Mouse (Mus musculus) neural tube, embryonic 14.5 days (tissue): ENCODE results near the gene Gnl3l. TPM values are rescaled to one million over a fixed set of nuclear protein-coding genes. Genes with fewer than 3 reads are reported as not detected.

Source experiments
- ATAC-seq: fragments of 200-750 bp; cut with Nextera tagmentation; 2 replicates; pipeline ENCODE4 v1.8.0; 2017; ENCODE audit warnings: low read depth, mild to moderate bottlenecking, moderate TSS enrichment, moderate library complexity
- H3K27ac ChIP-seq: fragments of 300-500 bp; sonication (generic); 2 replicates; pipeline ENCODE4 v1.5.1; 2014; ENCODE audit warnings: low read depth, mild to moderate bottlenecking, control low read depth, low read length, moderate library complexity, mixed read lengths
- H3K27me3 ChIP-seq: fragments of 300-500 bp; sonication (generic); 2 replicates; pipeline ENCODE4 v1.6.1; 2014; ENCODE audit warnings: low read length; ENCODE audit not compliant: control insufficient read depth, insufficient read depth
- H3K36me3 ChIP-seq: fragments of 300-500 bp; sonication (generic); 2 replicates; pipeline ENCODE4 v1.6.1; 2014; ENCODE audit warnings: low read length, mixed read lengths; ENCODE audit not compliant: control insufficient read depth, insufficient read depth
- H3K4me1 ChIP-seq: fragments of 300-500 bp; sonication (generic); 2 replicates; pipeline ENCODE4 v1.6.1; 2014; ENCODE audit warnings: low read length; ENCODE audit not compliant: control insufficient read depth, insufficient read depth
- H3K4me2 ChIP-seq: fragments of 300-500 bp; sonication (generic); 2 replicates; pipeline ENCODE4 v1.6.1; 2014; ENCODE audit warnings: mild to moderate bottlenecking, low read depth, low read length, control low read depth
- H3K4me3 ChIP-seq: fragments of 300-500 bp; sonication (generic); 2 replicates; pipeline ENCODE4 v1.5.1; 2014; ENCODE audit warnings: low read depth, low read length, control low read depth, mixed read lengths
- H3K9ac ChIP-seq: fragments of 300-500 bp; sonication (generic); replicated peaks from 2 replicates; pipeline ENCODE4 v1.6.1; 2014; ENCODE audit warnings: low read depth, mild to moderate bottlenecking, control low read depth, low read length, mixed read lengths
- H3K9me3 ChIP-seq: fragments of 300-500 bp; sonication (generic); 2 replicates; pipeline ENCODE4 v1.6.1; 2016; ENCODE audit warnings: low read length; ENCODE audit not compliant: control insufficient read depth
- WGBS: fragments of 180-500 bp; shearing (Covaris S2); extraction: QIAGEN DNeasy Blood & Tissue Kit; methylation state at CpG from one replicate; pipeline ENCODE4 v1.1.7; 2014; 5-methylcytosine and 5-hydroxymethylcytosine counted together
- polyA plus RNA-seq: library from polyadenylated mRNA; unstranded; fragments of >200 nt; fragmentation: Nextera tagmentation; extraction: Ambion mirVana; gene quantifications from 2 replicates; pipeline ENCODE4 v1.2.1, GENCODE M21; 2014

The Gnl3l gene
- polyA plus RNA-seq, result 84.9 and 86.7 TPM in 2 replicates

DNA sequence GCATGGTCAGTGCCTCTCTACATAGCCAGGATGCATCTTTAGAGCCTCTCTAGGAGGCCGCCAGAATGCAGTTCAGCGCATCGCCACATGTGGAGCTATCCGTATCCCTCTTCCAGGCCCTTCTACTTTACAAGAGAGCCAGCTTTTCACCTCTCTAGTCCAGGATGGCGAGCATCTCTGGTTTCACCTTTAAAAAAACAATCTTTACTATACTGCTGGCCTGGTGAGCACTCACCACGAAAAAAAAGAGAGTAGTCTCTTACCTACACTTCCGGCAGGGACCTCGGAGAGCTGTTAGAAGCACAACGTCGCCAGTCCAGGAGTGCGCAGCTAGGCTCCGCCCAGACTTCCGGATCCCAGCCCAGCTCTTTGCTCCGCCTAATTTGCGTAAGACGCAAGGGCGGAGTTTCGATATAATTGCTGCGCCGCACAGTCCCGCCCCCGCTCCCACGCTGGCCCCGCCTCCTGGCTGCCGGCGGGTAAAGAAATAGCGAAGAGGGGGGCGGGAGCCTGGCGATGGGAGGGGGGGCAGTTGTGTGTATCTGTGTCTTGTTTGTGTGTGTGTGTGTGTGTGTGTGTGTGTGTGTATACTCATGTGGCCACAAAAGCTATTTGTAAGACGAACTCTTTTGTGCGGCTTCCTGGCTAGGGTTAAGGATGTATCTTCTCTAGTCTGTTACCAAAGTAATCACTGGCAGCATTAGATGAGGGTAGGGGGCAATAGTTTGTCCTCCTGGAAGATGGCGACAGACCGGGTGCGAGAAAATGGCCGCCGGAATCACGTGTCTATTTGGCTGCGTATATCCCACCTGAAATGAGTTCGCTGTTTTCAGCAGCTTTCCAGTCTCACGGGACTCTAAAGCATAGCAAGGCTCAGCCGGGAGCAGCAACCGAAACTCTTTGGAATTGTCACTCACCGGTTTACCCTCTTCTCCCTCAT is at the start of gene Gnl3l:
Gene Gnl3l, minus strand, starts transcription at position 385 of the 940 bp plus-strand sequence.
- H3K9me3 ChIP-seq, result no peaks in the 10 kb centered on the region
- WGBS, result 20% methylated on average over 43 of the region's 43 CpGs
- ATAC-seq, result peak; percentile 97

DNA sequence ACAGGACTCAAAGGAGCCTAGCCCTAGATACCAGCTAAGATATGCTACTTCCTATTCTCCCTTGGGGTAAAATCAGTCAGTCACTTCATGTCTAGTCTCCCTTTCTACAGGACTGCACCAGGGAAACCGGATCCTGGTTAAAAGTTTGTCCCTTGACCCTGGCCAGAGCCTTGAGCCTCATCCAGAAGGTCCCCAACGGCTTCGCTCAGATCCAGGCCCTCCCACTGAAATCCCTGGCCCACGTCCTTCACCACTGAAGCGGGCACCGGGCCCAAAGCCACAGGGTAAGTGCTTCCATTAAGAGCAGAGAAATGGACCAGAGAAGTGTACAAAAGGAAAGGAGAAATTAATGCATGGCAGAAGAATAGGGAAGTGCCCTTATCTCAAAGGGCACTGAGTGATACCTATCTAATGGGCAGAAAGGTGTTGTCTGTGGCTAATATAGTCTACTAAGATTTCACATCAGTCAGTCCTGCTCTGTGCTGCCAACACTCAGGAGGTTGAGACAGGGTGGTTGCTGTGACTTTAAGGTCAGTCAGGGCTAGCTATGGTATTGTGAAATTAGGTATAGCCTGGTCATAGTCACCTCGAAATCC is 49.0 kb upstream of the Gnl3l start:
- Histone ChIP-seq H3K36me3 (peaks cover 6% of the 10 kb centered on the region; the same call in 1 of the 2 replicates), H3K4me2 (no peak overlapping the region), H3K27ac (no peak overlapping the region), H3K9ac (no peak overlapping the region), H3K4me1 (no peaks in the 10 kb centered on the region), H3K27me3 (no peaks in the 10 kb centered on the region), H3K9me3 (no peaks in the 10 kb centered on the region), H3K4me3 (no peak overlapping the region)
- 92% methylated on average over 7 of the region's 7 CpGs for WGBS
- ATAC-seq, result no peak

More for the DNA sequence above, at the start of gene Gnl3l:
- peak within 1 kb of the TSS; percentile 80 for H3K27ac ChIP-seq
- H3K4me3 ChIP-seq, result peak within 1 kb of the TSS; percentile 42
- no peaks in the 10 kb centered on the region for H3K4me1 ChIP-seq
- peak within 1 kb of the TSS; percentile 50 for H3K4me2 ChIP-seq
- no peaks in the 10 kb centered on the region for H3K27me3 ChIP-seq
- H3K9ac ChIP-seq, result peak within 1 kb of the TSS; percentile 47
- H3K36me3 ChIP-seq, result no peaks in the 10 kb centered on the region

DNA sequence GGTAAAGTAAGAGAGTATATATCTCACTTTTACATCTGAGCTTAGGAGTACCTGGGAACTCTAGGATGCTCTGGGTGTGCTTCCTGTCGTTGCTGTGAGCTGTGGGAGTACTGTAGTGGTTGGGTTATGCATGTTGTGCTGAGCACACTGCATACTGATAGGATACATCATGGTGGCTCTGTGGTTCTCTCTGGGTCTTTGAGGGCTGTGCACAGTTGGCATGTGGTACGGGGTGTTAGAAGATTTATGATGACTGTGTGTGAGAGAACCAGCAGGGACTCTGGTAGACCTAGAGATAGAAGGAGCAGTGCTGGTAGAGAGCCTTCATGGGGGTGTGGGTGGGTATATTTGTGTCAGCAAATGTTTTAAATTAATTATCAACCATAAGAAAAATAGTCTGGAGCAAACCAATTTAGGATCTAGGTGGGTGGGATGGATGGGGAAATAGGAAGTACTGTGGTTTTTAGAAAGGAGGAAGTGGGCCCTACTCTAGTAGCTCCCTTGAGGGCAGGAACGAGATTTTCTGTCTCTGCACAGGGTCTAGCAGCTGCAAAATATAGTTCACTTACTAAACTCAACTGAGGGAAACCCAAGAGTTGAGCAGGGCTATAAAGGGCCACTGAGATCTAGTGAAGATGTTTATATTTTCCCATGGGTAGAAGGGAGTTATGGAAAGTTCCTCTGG is 44.6 kb upstream of the Gnl3l start:
- Histone ChIP-seq H3K36me3 (no peaks in the 10 kb centered on the region), H3K9me3 (no peaks in the 10 kb centered on the region), H3K4me2 (no peak overlapping the region), H3K27ac (no peak overlapping the region), H3K27me3 (no peaks in the 10 kb centered on the region), H3K4me3 (no peak overlapping the region), H3K4me1 (no peaks in the 10 kb centered on the region), H3K9ac (no peak overlapping the region)
- 63% methylated on average over 3 of the region's 3 CpGs for WGBS
- ATAC-seq, result no peak

DNA sequence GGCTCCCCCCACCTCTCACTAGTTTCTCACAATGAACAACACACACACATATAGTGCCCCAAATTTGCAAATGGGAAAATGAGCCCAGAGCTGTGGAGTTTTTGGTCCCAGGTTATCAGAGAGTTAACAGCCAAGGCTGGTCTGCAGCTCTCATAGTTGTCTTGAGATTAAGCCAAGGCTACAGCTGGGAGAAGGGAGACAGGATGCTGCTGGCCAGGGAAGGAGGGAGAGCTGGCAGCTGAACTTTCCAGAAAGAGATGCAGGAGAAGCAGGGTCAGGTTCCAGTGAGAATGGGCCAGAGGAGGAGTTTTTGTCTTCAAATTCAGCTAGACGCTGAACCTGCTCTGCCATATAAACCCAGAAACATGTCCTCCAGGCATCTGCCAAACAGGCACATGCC is 42.2 kb upstream of the Gnl3l start:
- H3K4me3 ChIP-seq, result no peak overlapping the region
- H3K4me2 ChIP-seq, result no peak overlapping the region
- no peaks in the 10 kb centered on the region for H3K9me3 ChIP-seq
- no peak for ATAC-seq
- no peak overlapping the region for H3K27ac ChIP-seq
- no peaks in the 10 kb centered on the region for H3K4me1 ChIP-seq
- no peaks in the 10 kb centered on the region for H3K27me3 ChIP-seq
- H3K9ac ChIP-seq, result no peak overlapping the region
- WGBS, result 79% methylated on average over 1 of the region's 1 CpGs
- no peaks in the 10 kb centered on the region for H3K36me3 ChIP-seq

DNA sequence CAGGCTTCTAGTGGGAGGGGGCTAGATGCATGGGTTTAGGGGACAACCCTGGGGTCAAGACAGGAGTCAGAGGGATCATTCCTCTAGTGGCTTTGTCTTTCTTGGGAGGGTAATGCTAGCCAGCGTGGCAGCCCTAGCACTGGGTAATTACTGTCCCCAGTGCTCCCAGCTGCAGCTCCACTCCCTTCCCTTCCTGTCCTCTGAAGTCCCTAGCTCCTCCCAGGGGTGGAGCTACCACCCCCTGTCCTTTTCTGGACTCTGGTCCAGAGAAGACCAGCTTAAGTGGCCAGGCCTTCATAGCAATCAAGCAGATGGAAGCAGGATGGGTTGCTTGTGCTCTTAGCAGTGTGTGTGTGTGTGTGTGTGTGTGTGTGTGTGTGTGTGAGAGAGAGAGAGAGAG is 38.4 kb upstream of the Gnl3l start:
- 13% methylated on average over 1 of the region's 1 CpGs for WGBS
- H3K9me3 ChIP-seq, result no peaks in the 10 kb centered on the region
- no peaks in the 10 kb centered on the region; the same call in 1 of the 2 replicates for H3K4me1 ChIP-seq
- H3K27ac ChIP-seq, result no peak overlapping the region
- ATAC-seq, result no peak
- no peaks in the 10 kb centered on the region for H3K36me3 ChIP-seq
- H3K9ac ChIP-seq, result no peak overlapping the region
- no peaks in the 10 kb centered on the region for H3K27me3 ChIP-seq
- no peak overlapping the region for H3K4me2 ChIP-seq
- H3K4me3 ChIP-seq, result no peak overlapping the region

DNA sequence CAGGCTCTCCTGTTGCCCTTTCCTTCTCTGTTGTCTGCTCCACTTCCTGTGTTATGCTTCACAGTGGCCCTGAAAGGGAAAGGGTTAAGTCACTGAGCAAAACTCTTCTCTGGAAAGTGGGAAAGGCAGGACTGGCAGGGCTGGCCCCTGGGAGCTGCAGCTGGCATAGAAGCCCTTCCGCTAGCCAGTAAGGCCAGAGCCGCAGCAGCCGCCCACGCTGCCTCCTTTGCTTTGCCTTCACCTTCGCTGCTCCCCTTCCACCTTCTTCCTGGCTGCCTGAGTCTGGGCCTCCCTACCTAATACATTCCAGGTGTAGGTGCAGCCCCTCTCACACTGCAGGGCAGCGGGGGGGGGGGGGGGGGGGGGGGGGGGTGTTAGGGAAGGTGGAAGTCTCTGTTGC is 37.4 kb upstream of the Gnl3l start:
- WGBS, result 56% methylated on average over 5 of the region's 6 CpGs
- H3K4me2 ChIP-seq, result no peak overlapping the region
- H3K4me3 ChIP-seq, result no peak overlapping the region
- no peaks in the 10 kb centered on the region for H3K36me3 ChIP-seq
- H3K27ac ChIP-seq, result no peak overlapping the region
- H3K27me3 ChIP-seq, result no peaks in the 10 kb centered on the region
- no peak overlapping the region for H3K9ac ChIP-seq
- no peaks in the 10 kb centered on the region; the same call in 1 of the 2 replicates for H3K4me1 ChIP-seq
- no peaks in the 10 kb centered on the region for H3K9me3 ChIP-seq
- ATAC-seq, result no peak

DNA sequence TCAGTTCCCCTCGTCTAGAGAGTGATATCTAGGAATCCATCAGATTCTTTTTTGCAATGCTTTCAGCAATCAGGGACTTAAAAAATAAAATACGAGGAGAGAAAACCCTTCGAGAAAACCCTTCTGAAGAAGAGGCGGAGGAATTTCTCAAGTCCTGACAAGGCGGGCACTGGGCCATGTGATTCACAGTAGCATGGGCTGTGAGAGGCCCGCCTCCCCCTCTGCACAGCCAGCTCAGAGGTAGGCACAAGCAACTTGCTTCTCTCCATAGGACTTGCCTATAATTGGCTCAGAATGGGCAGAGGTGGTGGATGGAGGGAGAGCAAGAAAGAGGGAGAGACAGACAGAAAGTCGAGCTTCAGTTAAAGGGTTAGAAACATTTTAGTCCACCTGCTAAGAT is 33.2 kb upstream of the Gnl3l start:
- H3K4me2 ChIP-seq, result no peak overlapping the region
- H3K27me3 ChIP-seq, result no peaks in the 10 kb centered on the region; the same call in 1 of the 2 replicates

DNA sequence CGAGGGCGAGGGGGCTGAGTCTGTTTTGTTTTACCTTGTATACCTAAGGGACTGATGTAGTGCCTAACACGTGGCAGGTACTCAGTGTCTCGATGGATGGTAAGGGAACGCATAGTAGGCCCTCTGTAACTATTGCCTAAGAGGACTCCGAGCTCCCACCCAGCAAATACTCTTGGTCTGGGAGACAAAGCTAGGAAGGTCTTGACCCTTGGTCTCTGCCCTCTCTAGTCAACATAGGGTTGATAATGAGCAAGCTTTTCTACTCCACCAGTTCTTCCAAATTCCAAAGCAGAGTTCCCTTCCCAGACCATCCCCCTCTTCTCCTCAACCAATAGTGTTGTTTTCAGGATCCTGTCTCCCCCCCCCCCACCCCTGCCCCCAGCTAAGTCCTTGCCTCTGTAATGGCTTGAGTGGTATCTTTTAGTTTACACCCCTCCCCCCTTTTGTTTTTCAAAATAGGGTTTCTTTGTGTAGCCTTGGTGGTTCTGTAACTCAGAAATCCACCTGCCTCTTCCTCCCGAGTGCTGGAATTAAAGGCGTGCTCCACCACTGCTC is 32.6 kb upstream of the Gnl3l start:
- Histone ChIP-seq H3K27me3 (no peaks in the 10 kb centered on the region; the same call in 1 of the 2 replicates), H3K9me3 (no peaks in the 10 kb centered on the region), H3K4me3 (peak overlapping the region; percentile 61; the same call in 1 of the 2 replicates), H3K4me1 (peaks cover 12% of the 10 kb centered on the region), H3K9ac (no peak overlapping the region), H3K4me2 (peak overlapping the region; percentile 61; the same call in 1 of the 2 replicates), H3K27ac (no peak overlapping the region), H3K36me3 (no peaks in the 10 kb centered on the region)
- ATAC-seq, result no peak
- 56% methylated on average over 8 of the region's 8 CpGs for WGBS

More for the DNA sequence above, 33.2 kb upstream of the Gnl3l start:
- Histone ChIP-seq H3K36me3 (no peaks in the 10 kb centered on the region), H3K4me3 (no peak overlapping the region), H3K27ac (no peak overlapping the region), H3K9ac (no peak overlapping the region), H3K4me1 (peaks cover 12% of the 10 kb centered on the region), H3K9me3 (no peaks in the 10 kb centered on the region)
- WGBS, result 76% methylated on average over 7 of the region's 7 CpGs
- ATAC-seq, result no peak
